Mouse (Mus musculus) stomach, postnatal 0 days (tissue): Measurements from ENCODE around the gene Hspg2. TPM values are rescaled to one million over a fixed set of nuclear protein-coding genes. Genes with fewer than 3 reads are reported as not detected.
A peak's percentile ranks its signal among the peaks of the same experiment; 100 is the strongest.

Experiments
- ATAC-seq: fragments of 200-750 bp; cut with Nextera tagmentation; 2 replicates; pipeline ENCODE4 v1.8.0; 2017; ENCODE audit not compliant: low FRiP score, low TSS enrichment
- DNase-seq: peaks from one replicate; pipeline ENCODE4 v3.0.0-alpha.2; 2016; ENCODE audit warnings: low spot score
- H3K27ac ChIP-seq: fragments of 300-500 bp; sonication (generic); replicated peaks from 2 replicates; pipeline ENCODE4 v1.5.1; 2014; ENCODE audit warnings: mild to moderate bottlenecking, control low read depth
- H3K27me3 ChIP-seq: fragments of 300-500 bp; sonication (generic); 2 replicates; pipeline ENCODE4 v1.6.1; 2014; ENCODE audit warnings: low read length; ENCODE audit not compliant: control insufficient read depth, insufficient read depth
- H3K36me3 ChIP-seq: fragments of 300-500 bp; sonication (generic); 2 replicates; pipeline ENCODE4 v1.6.1; 2014; ENCODE audit warnings: low read length, mixed read lengths; ENCODE audit not compliant: control insufficient read depth, insufficient read depth
- H3K4me1 ChIP-seq: fragments of 300-500 bp; sonication (generic); replicated peaks from 2 replicates; pipeline ENCODE4 v1.6.1; 2014; ENCODE audit warnings: antibody characterized with exemption; ENCODE audit not compliant: control insufficient read depth, insufficient read depth
- H3K4me2 ChIP-seq: fragments of 300-500 bp; sonication (generic); replicated peaks from 2 replicates; pipeline ENCODE4 v1.6.1; 2014; ENCODE audit warnings: low read depth, mild to moderate bottlenecking, control low read depth, moderate library complexity
- H3K4me3 ChIP-seq: fragments of 300-500 bp; sonication (generic); 2 replicates; pipeline ENCODE4 v1.5.1; 2014; ENCODE audit warnings: low read depth, low read length, control low read depth
- H3K9ac ChIP-seq: fragments of 300-500 bp; sonication (generic); 2 replicates; pipeline ENCODE4 v1.6.1; 2014; ENCODE audit warnings: mild to moderate bottlenecking, low read length, control low read depth, mixed read lengths
- H3K9me3 ChIP-seq: fragments of 300-500 bp; sonication (generic); 2 replicates; pipeline ENCODE4 v1.6.1; 2016; ENCODE audit warnings: low read length; ENCODE audit not compliant: control insufficient read depth
- CTCF ChIP-seq: IDR thresholded peaks from 2 replicates; pipeline ENCODE4 v1.5.1; 2016; ENCODE audit warnings: antibody characterized with exemption, low read depth, mild to moderate bottlenecking, moderate library complexity
- EP300 ChIP-seq: optimal IDR thresholded peaks from 2 replicates; pipeline ENCODE3; 2016; ENCODE audit warnings: antibody characterized with exemption
- WGBS: fragments of 180-500 bp; shearing (Covaris S2); extraction: QIAGEN DNeasy Blood & Tissue Kit; methylation state at CpG from one replicate; pipeline ENCODE4 v1.1.7; 2014; 5-methylcytosine and 5-hydroxymethylcytosine counted together
- polyA plus RNA-seq: library from polyadenylated mRNA; unstranded; fragments of >200 nt; fragmentation: Nextera tagmentation; extraction: Ambion mirVana; gene quantifications from 2 replicates; pipeline ENCODE4 v1.2.1, GENCODE M21; 2015

The Hspg2 gene
- polyA plus RNA-seq, 1 experiment from 2014 or later: 16.0 TPM

- H3K4me3 ChIP-seq: no peak overlapping the region
- H3K4me1 ChIP-seq: peaks cover 9% of the 10 kb centered on the region
- 75% methylated on average over 7 of the region's 7 CpGs for whole genome bisulfite sequencing
- H3K9ac ChIP-seq: no peak overlapping the region
- no peaks in the 10 kb centered on the region for H3K27me3 ChIP-seq
- H3K36me3 ChIP-seq: peaks cover 5% of the 10 kb centered on the region; the same call in 1 of the 2 replicates
- no peaks in the 10 kb centered on the region for H3K9me3 ChIP-seq
- H3K27ac ChIP-seq: no peak overlapping the region
- no peak for ATAC-seq
- no peak for DNase-seq
- H3K4me2 ChIP-seq: no peak overlapping the region
- TF ChIP-seq EP300 (no peak), CTCF (no peak)
Observed at GRCm38 (mm10) chr4:137502801-137503200, 34.2 kb downstream of the Hspg2 start.

GRCm38 (mm10) chr4:137503509-137503971, 35.0 kb downstream of the Hspg2 start:
- DNase-seq: no peak
- no peak for ATAC-seq
- H3K27me3 ChIP-seq: no peaks in the 10 kb centered on the region
- no peak overlapping the region for H3K4me3 ChIP-seq
- TF ChIP-seq CTCF: no peak
- TF ChIP-seq EP300: no peak
- no peaks in the 10 kb centered on the region for H3K9me3 ChIP-seq
- no peak overlapping the region for H3K27ac ChIP-seq
- peaks cover 4% of the 10 kb centered on the region; the same call in 1 of the 2 replicates for H3K4me1 ChIP-seq
- peaks cover 5% of the 10 kb centered on the region; the same call in 1 of the 2 replicates for H3K36me3 ChIP-seq
- no peak overlapping the region for H3K4me2 ChIP-seq
- no peak overlapping the region for H3K9ac ChIP-seq
- WGBS: 59% methylated on average over 6 of the region's 6 CpGs

- Histone ChIP-seq H3K4me3 (no peak overlapping the region), H3K36me3 (peaks cover 8% of the 10 kb centered on the region; the same call in 1 of the 2 replicates), H3K27ac (no peak overlapping the region), H3K9me3 (no peaks in the 10 kb centered on the region), H3K4me1 (no peaks in the 10 kb centered on the region), H3K27me3 (no peaks in the 10 kb centered on the region), H3K4me2 (no peak overlapping the region), H3K9ac (no peak overlapping the region)
- no peak for TF ChIP-seq EP300
- TF ChIP-seq CTCF: no peak
- ATAC-seq (peak; percentile 81), DNase-seq (peak; percentile 49)
- WGBS: 60% methylated on average over 10 of the region's 10 CpGs
Observed at GRCm38 (mm10) chr4:137506629-137507028, 38.1 kb downstream of the Hspg2 start.

GRCm38 (mm10) chr4:137509528-137509927, 41.0 kb downstream of the Hspg2 start:
- no peak for DNase-seq
- H3K4me3 ChIP-seq: no peak overlapping the region

GRCm38 (mm10) chr4:137510021-137510696, 41.6 kb downstream of the Hspg2 start:
- Histone ChIP-seq H3K4me3 (no peak overlapping the region), H3K4me2 (no peak overlapping the region), H3K9me3 (no peaks in the 10 kb centered on the region), H3K27me3 (no peaks in the 10 kb centered on the region), H3K9ac (no peak overlapping the region), H3K36me3 (peaks cover 16% of the 10 kb centered on the region), H3K4me1 (no peaks in the 10 kb centered on the region), H3K27ac (no peak overlapping the region)
- ATAC-seq (no peak), DNase-seq (no peak)
- 83% methylated on average over 15 of the region's 15 CpGs for WGBS
- TF ChIP-seq CTCF: no peak
- TF ChIP-seq EP300: no peak

More at GRCm38 (mm10) chr4:137509528-137509927, 41.0 kb downstream of the Hspg2 start:
- TF ChIP-seq EP300 (no peak), CTCF (no peak)
- no peak for ATAC-seq
- Histone ChIP-seq H3K9me3 (no peaks in the 10 kb centered on the region), H3K9ac (no peak overlapping the region), H3K4me1 (no peaks in the 10 kb centered on the region), H3K36me3 (peaks cover 13% of the 10 kb centered on the region; the same call in 1 of the 2 replicates), H3K4me2 (no peak overlapping the region), H3K27me3 (no peaks in the 10 kb centered on the region), H3K27ac (no peak overlapping the region)
- 68% methylated on average over 9 of the region's 9 CpGs for WGBS

GRCm38 (mm10) chr4:137512897-137513296, 44.3 kb downstream of the Hspg2 start:
- Histone ChIP-seq H3K36me3 (peaks cover 33% of the 10 kb centered on the region), H3K4me1 (no peaks in the 10 kb centered on the region), H3K9me3 (no peaks in the 10 kb centered on the region), H3K9ac (no peak overlapping the region), H3K4me3 (no peak overlapping the region), H3K27ac (no peak overlapping the region), H3K4me2 (no peak overlapping the region), H3K27me3 (no peaks in the 10 kb centered on the region)
- 84% methylated on average over 6 of the region's 6 CpGs for WGBS
- ATAC-seq: no peak
- TF ChIP-seq EP300 (no peak), CTCF (no peak)
- DNase-seq: no peak
